Mouse (Mus musculus) testis, adult 2 months (tissue): ENCODE measurements at regions not wholly inside any gene's neighbourhood (a gene's known extent, or its start where the extent isn't known, plus 50 kb on each side); places are given as distances from the start of the nearest gene placed in this dataset.

Experiments
- CTCF ChIP-seq: fragments of 200-500 bp; IDR thresholded peaks from 2 replicates; pipeline ENCODE4 v1.5.1; 2012; ENCODE audit warnings: low read depth, mild to moderate bottlenecking, inconsistent platforms, low read length, moderate library complexity; ENCODE audit not compliant: control insufficient read depth, insufficient read depth, insufficient replicate concordance
- POLR2A ChIP-seq: fragments of 200-500 bp; IDR thresholded peaks from 2 replicates; pipeline ENCODE4 v1.6.1; 2012; ENCODE audit warnings: low read depth, mild to moderate bottlenecking, inconsistent platforms, low read length, moderate library complexity; ENCODE audit not compliant: control insufficient read depth

DNA sequence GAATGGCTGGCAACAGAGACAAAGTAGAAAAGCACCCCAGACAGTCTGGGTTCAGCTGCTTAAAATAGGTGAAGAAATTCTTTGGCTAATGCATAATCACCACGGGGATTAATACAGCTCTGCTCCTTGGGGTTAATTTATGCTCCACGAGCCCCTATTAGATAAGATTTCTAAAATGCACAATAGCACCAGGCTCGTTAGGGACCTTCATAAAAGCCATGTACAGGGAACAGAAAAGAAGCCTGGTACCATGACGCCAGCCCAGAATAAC is 2035.3 kb upstream of the Lrrc6 start:
- TF ChIP-seq CTCF (no peak), POLR2A (no peak)
